Mouse (Mus musculus) c-Kit-positive CD71-positive TER-119-negative erythroid progenitor cells, embryonic 14.5 days (primary cell): ENCODE measurements around the gene Mphosph6.
A peak's percentile ranks its signal among the peaks of the same experiment; 100 is the strongest.

Experiments
- DNase-seq: peaks from one replicate; pipeline ENCODE4 v3.0.0-alpha.2; 2013; ENCODE audit warnings: low read depth

Mphosph6 gene

GRCm38 (mm10) chr8:117801443-117802298, at the start of gene Mphosph6:
Gene Mphosph6 (minus strand): TSS chr8:117801943.
- peak; percentile 94 for DNase-seq

DNA sequence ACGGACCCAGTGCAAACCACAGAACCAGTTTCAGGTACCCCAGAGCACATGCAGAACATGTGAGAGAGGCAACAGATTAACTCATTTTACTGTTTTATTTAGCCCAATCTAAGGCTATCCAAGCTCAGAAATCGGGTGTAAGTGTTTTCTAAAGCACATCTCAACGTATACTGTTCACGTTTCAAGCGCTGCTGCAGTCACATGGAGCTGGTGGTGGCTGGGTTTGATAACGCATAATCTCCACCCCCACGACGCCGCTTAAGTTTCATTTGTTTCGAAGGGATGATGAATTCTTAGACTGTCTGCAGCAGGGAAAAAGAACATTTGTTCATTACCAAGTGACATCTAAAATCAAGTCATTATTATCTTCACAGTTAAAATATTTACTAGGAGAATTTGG, 48.7 kb upstream of the Mphosph6 start:
- DNase-seq = peak; percentile 33

DNA sequence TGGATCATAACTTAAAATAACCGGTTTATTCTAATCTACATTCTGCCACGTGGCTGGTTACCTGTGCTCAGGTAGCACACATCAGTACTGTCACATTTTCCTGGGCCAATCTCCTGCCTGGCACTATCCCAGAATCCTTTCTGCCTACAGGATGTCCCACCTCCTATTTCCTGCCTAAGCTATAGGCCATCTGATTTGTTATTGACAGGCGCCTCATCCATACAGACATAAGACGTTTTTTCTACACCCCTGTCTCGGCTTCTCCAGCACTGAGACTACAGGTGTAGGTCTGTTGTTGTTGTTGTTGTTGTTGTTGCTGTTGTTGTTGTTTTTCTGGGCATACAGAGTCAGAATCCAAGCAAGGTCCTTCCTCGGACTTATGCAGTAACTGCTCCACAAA, 46.1 kb upstream of the Mphosph6 start:
- no peak for DNase-seq

- no peak for DNase-seq
These were observed 42.0 kb upstream of the Mphosph6 start for GRCm38 (mm10) chr8:117843694-117844093.

- DNase-seq = no peak
These were observed 11.8 kb upstream of the Mphosph6 start for GRCm38 (mm10) chr8:117813524-117813923.

- no peak for DNase-seq
These were observed 8.9 kb upstream of the Mphosph6 start for GRCm38 (mm10) chr8:117810676-117811075.

- no peak for DNase-seq
These were observed 3.7 kb upstream of the Mphosph6 start for GRCm38 (mm10) chr8:117805419-117805818.

DNA sequence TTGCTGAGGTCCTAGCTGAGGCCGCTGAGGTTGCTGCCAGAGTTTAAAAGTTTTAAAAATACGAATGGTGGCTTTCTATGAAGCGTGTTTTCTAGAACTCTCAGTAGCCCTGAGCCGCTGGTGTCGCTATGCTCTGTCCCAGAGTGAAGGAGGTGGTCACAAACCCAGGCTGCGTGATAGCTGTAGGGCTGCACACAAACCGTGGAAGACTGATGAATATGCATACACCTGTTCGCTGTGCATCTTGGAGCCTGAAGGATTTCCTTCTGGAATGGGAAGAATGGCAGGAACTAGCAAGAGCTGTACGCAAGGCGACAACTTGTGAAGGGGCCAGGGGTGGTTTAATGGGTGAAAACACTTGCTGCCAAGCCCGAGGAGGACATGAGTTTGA, 551 bp upstream of the Mphosph6 start:
- DNase-seq = no peak

DNA sequence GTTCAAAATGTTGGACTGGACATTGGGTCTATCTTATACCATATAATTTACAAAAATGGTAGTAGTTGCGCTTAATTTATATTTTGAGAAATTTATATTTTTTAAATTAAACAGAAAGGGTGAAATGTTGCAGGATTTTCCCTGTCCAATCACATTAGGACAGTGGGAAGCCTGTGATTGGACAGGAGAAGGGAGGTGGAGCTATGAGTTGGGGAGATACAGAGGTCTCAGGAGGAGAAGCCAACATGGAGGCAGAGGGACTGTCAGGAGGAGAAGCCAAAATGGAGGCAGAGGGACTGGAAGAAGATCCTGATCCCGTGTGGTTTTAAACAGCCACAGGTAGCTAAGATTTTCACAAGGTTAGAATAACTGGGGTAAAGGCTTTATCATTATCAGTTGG, 3.7 kb downstream of the Mphosph6 start:
- no peak for DNase-seq

- no peak for DNase-seq
These were observed 5.3 kb downstream of the Mphosph6 start for GRCm38 (mm10) chr8:117796464-117796863.

DNA sequence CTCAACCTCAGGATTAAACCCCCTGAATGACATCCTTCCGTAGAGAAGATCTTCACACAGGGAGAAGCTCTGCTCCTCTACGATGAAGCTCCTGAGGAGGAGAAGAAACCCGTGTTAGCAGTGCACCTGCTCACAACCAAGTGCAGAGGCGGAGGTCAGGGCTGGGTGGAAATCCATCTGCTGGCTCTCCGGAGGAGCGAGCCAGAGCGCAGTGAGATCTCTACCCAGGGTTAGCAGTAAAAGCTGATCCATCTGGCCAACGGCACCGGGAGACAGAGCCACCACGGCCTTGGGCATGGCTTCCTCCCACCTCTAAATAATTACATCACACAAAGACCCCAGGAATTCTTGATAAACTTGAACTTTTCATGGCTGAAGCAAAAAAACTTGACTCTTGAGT, 7.2 kb downstream of the Mphosph6 start:
- no peak for DNase-seq

GRCm38 (mm10) chr8:117792616-117793144, 9.1 kb downstream of the Mphosph6 start:
- no peak for DNase-seq

- no peak for DNase-seq
These were observed 15.3 kb downstream of the Mphosph6 start for GRCm38 (mm10) chr8:117786428-117786827.

DNA sequence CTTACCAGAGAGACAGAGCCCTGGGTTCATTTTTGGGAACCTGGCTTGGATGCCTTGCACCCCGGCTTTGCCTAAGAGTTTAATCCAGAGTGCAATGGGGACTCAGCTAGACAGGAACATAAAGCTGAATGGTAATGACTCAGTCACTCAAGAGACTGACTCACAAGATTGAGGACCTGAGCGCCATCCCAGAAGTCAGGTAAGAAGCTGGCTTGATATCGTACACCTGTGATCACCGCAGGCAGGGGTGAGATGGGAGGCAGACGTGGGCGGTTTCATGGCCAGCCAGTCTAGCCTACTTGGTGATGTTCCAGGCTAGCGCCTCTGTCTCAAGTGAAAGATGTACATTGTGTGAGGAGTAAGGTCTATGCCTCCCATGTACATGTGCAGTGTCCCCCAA, 18.7 kb downstream of the Mphosph6 start:
- no peak for DNase-seq

DNA sequence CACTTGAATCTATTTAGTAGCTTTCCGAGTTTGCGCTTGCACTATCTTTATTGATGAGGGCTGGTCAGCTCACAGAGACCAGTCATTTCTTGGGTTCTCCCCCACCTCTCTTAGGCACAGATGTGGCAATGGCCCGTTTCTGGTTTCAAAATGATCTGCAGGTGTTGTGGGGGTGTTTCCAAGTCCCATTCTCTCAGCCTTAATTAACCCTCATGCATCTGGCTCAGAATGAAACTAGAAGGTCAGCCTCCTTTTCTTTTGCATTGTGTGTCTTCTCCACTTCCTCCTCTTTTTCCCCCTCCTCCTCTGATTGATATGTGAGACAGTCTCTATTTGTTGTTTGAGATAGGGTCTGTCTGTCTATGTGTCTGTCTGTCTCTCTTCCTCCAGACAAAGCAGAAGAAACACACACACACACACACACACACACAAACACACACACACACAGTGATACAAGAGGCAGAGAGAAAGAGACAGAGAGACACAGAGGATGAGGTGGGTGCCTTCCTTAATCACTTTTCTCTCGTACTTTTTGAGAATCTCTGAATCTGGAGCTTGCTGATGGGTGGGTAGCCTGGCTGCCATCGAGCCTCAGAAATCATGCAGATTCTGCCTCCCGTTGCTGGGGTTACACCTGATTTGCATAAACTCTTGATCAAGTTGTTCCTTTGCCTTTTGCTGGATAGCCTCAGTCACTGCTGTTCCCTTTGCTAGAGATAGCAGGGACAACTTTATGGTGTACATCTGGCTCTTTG, 20.2 kb downstream of the Mphosph6 start:
- DNase-seq = no peak

GRCm38 (mm10) chr8:117779344-117779743, 22.4 kb downstream of the Mphosph6 start:
- no peak for DNase-seq

GRCm38 (mm10) chr8:117778531-117779322, 23.0 kb downstream of the Mphosph6 start:
- DNase-seq = no peak

- no peak for DNase-seq
These were observed 25.7 kb downstream of the Mphosph6 start for GRCm38 (mm10) chr8:117776075-117776474.

GRCm38 (mm10) chr8:117775626-117776025, 26.1 kb downstream of the Mphosph6 start:
- no peak for DNase-seq

DNA sequence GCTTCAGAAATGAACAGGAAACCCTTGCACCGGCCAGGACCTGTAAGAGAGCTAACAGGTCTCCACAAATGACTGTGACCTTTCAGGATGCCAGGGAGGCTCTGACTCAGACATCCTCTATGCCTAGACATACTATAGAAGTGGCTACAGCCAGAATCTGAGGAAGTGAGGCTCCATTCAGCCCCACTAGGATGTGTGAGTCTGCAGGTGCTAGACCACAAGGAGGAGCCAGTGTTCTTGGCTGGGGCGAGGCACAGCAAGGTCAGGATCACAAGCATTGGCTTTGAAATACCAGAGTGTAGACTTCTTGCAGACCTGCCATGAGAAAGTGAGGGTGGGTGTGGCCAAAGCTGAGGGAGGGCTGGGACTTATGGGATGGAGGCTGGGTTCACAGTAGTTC, 29.1 kb downstream of the Mphosph6 start:
- DNase-seq = no peak

DNA sequence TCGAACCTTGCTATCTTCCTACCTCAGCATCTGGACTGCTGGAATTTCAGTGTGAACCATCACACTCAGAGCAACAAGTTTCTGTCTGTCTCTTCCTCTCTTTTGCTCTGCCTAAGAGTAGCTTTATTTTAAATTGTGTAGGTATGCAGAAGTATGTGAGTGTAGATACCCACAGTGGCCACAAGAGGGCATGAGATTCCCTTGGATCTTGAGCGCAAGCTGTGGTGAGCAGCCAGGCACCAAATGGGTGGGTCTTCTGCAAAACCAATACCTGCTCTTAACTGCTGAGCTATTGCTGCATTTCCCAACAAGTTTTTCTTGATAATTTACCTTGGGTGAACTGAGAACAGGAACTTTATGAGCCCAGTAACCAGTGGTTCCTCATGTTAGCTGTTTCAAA, 29.6 kb downstream of the Mphosph6 start:
- DNase-seq = peak; percentile 56
